Mouse (Mus musculus) heart, embryonic 15.5 days (tissue): ENCODE measurements around the gene Unc13d. TPM values are rescaled to one million over a fixed set of nuclear protein-coding genes. Genes with fewer than 3 reads are reported as not detected.
A peak's percentile ranks its signal among the peaks of the same experiment; 100 is the strongest.
"Not testable (repeated sequence)": the region's sequence is repeated elsewhere in the genome, so short reads cannot be mapped to it uniquely, and the experiment has no call there.

ENCODE experiments used
- ATAC-seq: fragments of 200-750 bp; cut with Nextera tagmentation; replicated peaks from 2 replicates; pipeline ENCODE4 v1.8.0; 2017; ENCODE audit warnings: low read depth, moderate TSS enrichment; ENCODE audit not compliant: insufficient number of reproducible peaks, insufficient read depth, low FRiP score
- H3K27ac ChIP-seq: fragments of 300-500 bp; sonication (generic); 2 replicates; pipeline ENCODE4 v1.5.1; 2015; ENCODE audit warnings: mild to moderate bottlenecking, inconsistent platforms
- H3K27me3 ChIP-seq: fragments of 300-500 bp; sonication (generic); 2 replicates; pipeline ENCODE4 v1.6.1; 2015; ENCODE audit warnings: inconsistent platforms
- H3K36me3 ChIP-seq: fragments of 300-500 bp; sonication (generic); 2 replicates; pipeline ENCODE4 v1.6.1; 2015; ENCODE audit warnings: mild to moderate bottlenecking, inconsistent platforms
- H3K4me1 ChIP-seq: fragments of 300-500 bp; sonication (generic); replicated peaks from 2 replicates; pipeline ENCODE4 v1.6.1; 2015; ENCODE audit warnings: inconsistent platforms
- H3K4me2 ChIP-seq: fragments of 300-500 bp; sonication (generic); 2 replicates; pipeline ENCODE4 v1.6.1; 2015; ENCODE audit warnings: inconsistent platforms, mild to moderate bottlenecking, moderate library complexity
- H3K4me3 ChIP-seq: fragments of 300-500 bp; sonication (generic); 2 replicates; pipeline ENCODE4 v1.5.1; 2015; ENCODE audit warnings: mild to moderate bottlenecking, inconsistent platforms
- H3K9ac ChIP-seq: fragments of 300-500 bp; sonication (generic); 2 replicates; pipeline ENCODE4 v1.6.1; 2015; ENCODE audit warnings: mild to moderate bottlenecking, inconsistent platforms
- H3K9me3 ChIP-seq: fragments of 300-500 bp; sonication (generic); replicated peaks from 2 replicates; pipeline ENCODE4 v1.6.1; 2016; ENCODE audit warnings: inconsistent platforms
- WGBS: fragments of 180-500 bp; shearing (Covaris S2); methylation state at CpG from one replicate; pipeline ENCODE4 v1.1.7; 2015; ENCODE audit warnings: mixed read lengths; 5-methylcytosine and 5-hydroxymethylcytosine counted together
- polyA plus RNA-seq: library from polyadenylated mRNA; unstranded; fragments of >200 nt; fragmentation: Nextera tagmentation; extraction: Ambion mirVana; gene quantifications from 2 replicates; pipeline ENCODE4 v1.2.1, GENCODE M21; 2015

Gene Unc13d
- polyA plus RNA-seq, 1 experiment from 2014 or later: 1.0 TPM

- no peak overlapping the region for H3K4me3 ChIP-seq
- H3K27ac ChIP-seq: no peak overlapping the region
- no peaks in the 10 kb centered on the region for H3K27me3 ChIP-seq
- 68% methylated on average over 1 of the region's 1 CpGs for WGBS
- peaks cover 13% of the 10 kb centered on the region for H3K36me3 ChIP-seq
- H3K4me2 ChIP-seq: no peak overlapping the region
- no peak overlapping the region for H3K9ac ChIP-seq
- H3K4me1 ChIP-seq: peaks cover 12% of the 10 kb centered on the region
- H3K9me3 ChIP-seq: no peaks in the 10 kb centered on the region
- no peak for ATAC-seq
These were observed 58.4 kb downstream of the Unc13d start for GRCm38 (mm10) chr11:116019360-116019791.

GRCm38 (mm10) chr11:116018867-116019266, 58.9 kb downstream of the Unc13d start:
- H3K9me3 ChIP-seq, H3K27me3 ChIP-seq, H3K4me3 ChIP-seq, H3K4me2 ChIP-seq, H3K9ac ChIP-seq, H3K27ac ChIP-seq, ATAC-seq: not testable (repeated sequence)
- Histone ChIP-seq H3K36me3 (peaks cover 13% of the 10 kb centered on the region), H3K4me1 (peaks cover 12% of the 10 kb centered on the region)
- 90% methylated on average over 4 of the region's 4 CpGs for WGBS

- no peak for ATAC-seq
- Histone ChIP-seq H3K27ac (no peak overlapping the region), H3K36me3 (peaks cover 13% of the 10 kb centered on the region), H3K4me3 (no peak overlapping the region), H3K9me3 (no peaks in the 10 kb centered on the region), H3K4me2 (no peak overlapping the region), H3K9ac (no peak overlapping the region), H3K27me3 (no peaks in the 10 kb centered on the region), H3K4me1 (peaks cover 13% of the 10 kb centered on the region)
- 31% methylated on average over 6 of the region's 6 CpGs for WGBS
These were observed 59.7 kb downstream of the Unc13d start for GRCm38 (mm10) chr11:116018106-116018505.

GRCm38 (mm10) chr11:116014821-116015220, 62.9 kb downstream of the Unc13d start:
- WGBS: 61% methylated on average over 8 of the region's 8 CpGs
- Histone ChIP-seq H3K4me2 (no peak overlapping the region), H3K9ac (no peak overlapping the region), H3K4me3 (no peak overlapping the region), H3K27ac (no peak overlapping the region), H3K4me1 (peaks cover 17% of the 10 kb centered on the region), H3K9me3 (no peaks in the 10 kb centered on the region), H3K27me3 (no peaks in the 10 kb centered on the region), H3K36me3 (no peaks in the 10 kb centered on the region; the same call in 1 of the 2 replicates)
- ATAC-seq: no peak

GRCm38 (mm10) chr11:116012262-116012947, 65.4 kb downstream of the Unc13d start, which contains the start of gene Galk1:
Gene Galk1 (minus strand): TSS chr11:116012719.
- H3K36me3 ChIP-seq: peaks cover 16% of the 10 kb centered on the region
- peak; percentile 91 for ATAC-seq
- no peaks in the 10 kb centered on the region for H3K27me3 ChIP-seq
- H3K27ac ChIP-seq: peak within 1 kb of the TSS; percentile 91
- H3K4me3 ChIP-seq: peak within 1 kb of the TSS; percentile 70
- peaks cover 17% of the 10 kb centered on the region for H3K4me1 ChIP-seq
- peak within 1 kb of the TSS; percentile 82 for H3K9ac ChIP-seq
- H3K9me3 ChIP-seq: no peaks in the 10 kb centered on the region
- H3K4me2 ChIP-seq: peak within 1 kb of the TSS; percentile 83
- WGBS: under 1% methylated on average over 55 of the region's 55 CpGs

Other genes starting within 250 kb of the Unc13d start
- 0.16 TPM in 2 replicates for gene Myo15b, start 219.6 kb downstream of the Unc13d start, polyA plus RNA-seq
- gene Smim5, start 178.0 kb downstream of the Unc13d start, polyA plus RNA-seq: 52.1 and 56.3 TPM in 2 replicates
- 3.3 and 5.0 TPM in 2 replicates for gene Smim6, start 165.9 kb downstream of the Unc13d start, polyA plus RNA-seq
- gene Sap30bp, start 144.7 kb downstream of the Unc13d start, polyA plus RNA-seq: 21.4 and 21.9 TPM in 2 replicates
- gene Recql5, start 144.5 kb downstream of the Unc13d start, polyA plus RNA-seq: 9.1 and 14.7 TPM in 2 replicates
- gene Itgb4, start 103.3 kb downstream of the Unc13d start, polyA plus RNA-seq: 1.2 and 3.9 TPM in 2 replicates
- 120 and 147 TPM in 2 replicates for gene Galk1, start 65.2 kb downstream of the Unc13d start, polyA plus RNA-seq
- gene H3f3b, start 50.0 kb downstream of the Unc13d start, polyA plus RNA-seq: 648 and 727 TPM in 2 replicates
- gene Unk, start 47.6 kb downstream of the Unc13d start, polyA plus RNA-seq: 19.5 and 27.3 TPM in 2 replicates
- 121 and 139 TPM in 2 replicates for gene Wbp2, start 9.0 kb upstream of the Unc13d start, polyA plus RNA-seq
- 79.1 and 91.1 TPM in 2 replicates for gene Trim47, start 49.2 kb upstream of the Unc13d start, polyA plus RNA-seq
- gene Trim65, start 53.2 kb upstream of the Unc13d start, polyA plus RNA-seq: 5.0 and 5.5 TPM in 2 replicates
- 90.7 and 94.4 TPM in 2 replicates for gene Mrpl38, start 60.9 kb upstream of the Unc13d start, polyA plus RNA-seq
- 19.8 and 26.0 TPM in 2 replicates for gene Fbf1, start 90.2 kb upstream of the Unc13d start, polyA plus RNA-seq
- 73.2 and 75.7 TPM in 2 replicates for gene Ten1, start 120.9 kb upstream of the Unc13d start, polyA plus RNA-seq
- 31.4 and 35.4 TPM in 2 replicates for gene Acox1, start 121.1 kb upstream of the Unc13d start, polyA plus RNA-seq
- gene Evpl, start 160.1 kb upstream of the Unc13d start, polyA plus RNA-seq: 0.71 and 1.6 TPM in 2 replicates
- 57.2 and 74.0 TPM in 2 replicates for gene Srp68, start 196.3 kb upstream of the Unc13d start, polyA plus RNA-seq
- 0.19 and 0.20 TPM in 2 replicates for gene Galr2, start 203.0 kb upstream of the Unc13d start, polyA plus RNA-seq
- gene Exoc7, start 229.3 kb upstream of the Unc13d start, polyA plus RNA-seq: 45.2 and 58.2 TPM in 2 replicates